Mouse (Mus musculus) kidney, adult 2 months (tissue): ENCODE data around the gene Bmpr1b.

Source experiments
- CTCF ChIP-seq: fragments of 200-500 bp; conservative IDR thresholded peaks from 2 replicates; pipeline ENCODE4 v1.5.1; 2011; ENCODE audit warnings: low read depth, mild to moderate bottlenecking, control low read depth, low read length, moderate library complexity, mixed read lengths; ENCODE audit not compliant: insufficient read depth, insufficient read length
- POLR2A ChIP-seq: fragments of 200-500 bp; IDR thresholded peaks from one replicate; pipeline ENCODE4 v1.6.1; 2011; ENCODE audit warnings: low read depth, low read length, control low read depth

DNA sequence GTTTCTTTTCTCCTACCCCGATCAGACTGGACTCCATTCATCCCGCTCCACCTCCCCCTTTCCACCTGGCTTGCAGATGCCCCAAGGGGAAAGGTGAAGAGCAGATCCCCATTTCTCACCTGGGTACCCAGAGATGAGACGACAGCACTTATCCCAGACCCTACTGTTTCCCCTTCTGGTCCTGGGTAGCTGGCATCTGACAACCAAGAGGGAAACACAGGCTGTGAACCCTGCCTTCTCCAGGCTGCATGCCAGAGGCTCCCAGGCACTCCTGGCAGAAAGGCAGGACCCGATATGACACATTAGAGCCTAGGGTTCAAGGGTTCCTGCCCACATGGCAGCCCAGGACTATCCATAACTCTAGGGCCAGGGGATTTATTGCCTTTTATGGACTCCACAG is 56.0 kb downstream of the Bmpr1b start:
- TF ChIP-seq POLR2A, result no peak
- no peak for TF ChIP-seq CTCF
